Mouse (Mus musculus) ES-E14 (cell line): ENCODE data around the gene Acoxl.

ENCODE experiments used
- ZC3H11A ChIP-seq: IDR thresholded peaks from 2 replicates; pipeline ENCODE4 v1.6.1; 2012; ENCODE audit warnings: low read depth, mild to moderate bottlenecking, inconsistent platforms, low read length, borderline replicate concordance
- ZNF384 ChIP-seq: IDR thresholded peaks from 2 replicates; pipeline ENCODE4 v1.6.1; 2012; ENCODE audit warnings: low read depth, low read length, inconsistent platforms

- TF ChIP-seq ZNF384, result no peak
- TF ChIP-seq ZC3H11A, result no peak
These were observed 6.4 kb upstream of the Acoxl start for GRCm38 (mm10) chr2:127832103-127832832.
